Mouse (Mus musculus) forebrain, postnatal 0 days (tissue): ENCODE data around the gene Dcakd. TPM values are rescaled to one million over a fixed set of nuclear protein-coding genes. Genes with fewer than 3 reads are reported as not detected.
"Not testable (repeated sequence)": the region's sequence is repeated elsewhere in the genome, so short reads cannot be mapped to it uniquely, and the experiment has no call there.

Experiments used
- ATAC-seq: fragments of 200-750 bp; cut with Nextera tagmentation; 2 replicates; pipeline ENCODE4 v1.8.0; 2017; ENCODE audit warnings: mild to moderate bottlenecking, moderate library complexity
- DNase-seq: peaks from one replicate; pipeline ENCODE4 v3.0.0-alpha.2; 2015
- H3K27ac ChIP-seq: fragments of 300-500 bp; sonication (generic); 2 replicates; pipeline ENCODE4 v1.5.1; 2014; ENCODE audit warnings: low read depth, mild to moderate bottlenecking, antibody characterized with exemption, low read length, moderate library complexity, mixed read lengths
- H3K27me3 ChIP-seq: fragments of 300-500 bp; sonication (generic); 2 replicates; pipeline ENCODE4 v1.6.1; 2014; ENCODE audit warnings: mild to moderate bottlenecking, low read length, mixed read lengths; ENCODE audit not compliant: insufficient read depth
- H3K36me3 ChIP-seq: fragments of 300-500 bp; sonication (generic); 2 replicates; pipeline ENCODE4 v1.6.1; 2014; ENCODE audit warnings: mild to moderate bottlenecking, moderate library complexity; ENCODE audit not compliant: insufficient read depth
- H3K4me1 ChIP-seq: fragments of 300-500 bp; sonication (generic); 2 replicates; pipeline ENCODE4 v1.6.1; 2014; ENCODE audit warnings: antibody characterized with exemption; ENCODE audit not compliant: insufficient read depth
- H3K4me2 ChIP-seq: fragments of 300-500 bp; sonication (generic); 2 replicates; pipeline ENCODE4 v1.6.1; 2014; ENCODE audit warnings: low read depth, mild to moderate bottlenecking, moderate library complexity
- H3K4me3 ChIP-seq: fragments of 300-500 bp; sonication (generic); 2 replicates; pipeline ENCODE4 v1.5.1; 2014; ENCODE audit warnings: low read depth, low read length, mixed read lengths
- H3K9ac ChIP-seq: fragments of 300-500 bp; sonication (generic); 2 replicates; pipeline ENCODE4 v1.6.1; 2014; ENCODE audit warnings: mild to moderate bottlenecking
- H3K9me3 ChIP-seq: fragments of 300-500 bp; sonication (generic); 2 replicates; pipeline ENCODE4 v1.6.1; 2016; ENCODE audit warnings: low read length
- CTCF ChIP-seq: sonication (generic); IDR thresholded peaks from 2 replicates; pipeline ENCODE4 v1.5.1; 2016; ENCODE audit warnings: antibody characterized with exemption, control low read depth, low read depth
- WGBS: fragments of 180-500 bp; shearing (Covaris S2); extraction: QIAGEN DNeasy Blood & Tissue Kit; methylation state at CpG from one replicate; pipeline ENCODE4 v1.1.7; 2014; 5-methylcytosine and 5-hydroxymethylcytosine counted together
- polyA plus RNA-seq: library from polyadenylated mRNA; unstranded; fragments of >200 nt; fragmentation: Nextera tagmentation; extraction: Ambion mirVana; gene quantifications from 2 replicates; pipeline ENCODE4 v1.2.1, GENCODE M21; 2015
- total RNA-seq: library from RNA; depleted of rRNA; stranded (reverse); fragments of >200 nt; gene quantifications from 2 replicates; pipeline ENCODE4 v1.2.3, GENCODE M21; 2014

The Dcakd gene
- total and polyA plus RNA-seq, 2 experiments from 2014 or later: 148 to 173 TPM

- Histone ChIP-seq H3K4me2 (no peak overlapping the region), H3K4me1 (no peaks in the 10 kb centered on the region), H3K4me3 (no peak overlapping the region), H3K9ac (no peak overlapping the region), H3K36me3 (no peaks in the 10 kb centered on the region), H3K9me3 (no peaks in the 10 kb centered on the region), H3K27me3 (no peaks in the 10 kb centered on the region), H3K27ac (no peak overlapping the region)
- ATAC-seq (no peak), DNase-seq (no peak)
- 63% methylated on average over 10 of the region's 10 CpGs for WGBS
- no peak for TF ChIP-seq CTCF
These were observed 46.8 kb downstream of the Dcakd start for GRCm38 (mm10) chr11:102981151-102981890.

GRCm38 (mm10) chr11:102978052-102978666, 50.0 kb downstream of the Dcakd start:
- Histone ChIP-seq H3K36me3 (no peaks in the 10 kb centered on the region), H3K4me3 (no peak overlapping the region), H3K9me3 (no peaks in the 10 kb centered on the region), H3K4me2 (no peak overlapping the region), H3K4me1 (no peaks in the 10 kb centered on the region), H3K27ac (no peak overlapping the region), H3K9ac (no peak overlapping the region), H3K27me3 (no peaks in the 10 kb centered on the region)
- DNase-seq (no peak), ATAC-seq (no peak)
- no peak for TF ChIP-seq CTCF
- 28% methylated on average over 6 of the region's 6 CpGs for WGBS

GRCm38 (mm10) chr11:102975966-102976365, 52.2 kb downstream of the Dcakd start:
- not testable (repeated sequence) for H3K27me3 ChIP-seq, H3K36me3 ChIP-seq, ATAC-seq, H3K4me3 ChIP-seq, H3K9ac ChIP-seq, DNase-seq, H3K27ac ChIP-seq, H3K4me2 ChIP-seq, H3K9me3 ChIP-seq, H3K4me1 ChIP-seq
- 91% methylated on average over 9 of the region's 9 CpGs for WGBS

- WGBS: 49% methylated on average over 1 of the region's 1 CpGs
- Histone ChIP-seq H3K36me3 (no peaks in the 10 kb centered on the region), H3K9me3 (no peaks in the 10 kb centered on the region), H3K4me1 (no peaks in the 10 kb centered on the region), H3K4me3 (no peak overlapping the region), H3K27ac (no peak overlapping the region), H3K27me3 (no peaks in the 10 kb centered on the region), H3K4me2 (no peak overlapping the region), H3K9ac (no peak overlapping the region)
- DNase-seq: no peak
- no peak for ATAC-seq
- TF ChIP-seq CTCF: no peak
These were observed 55.8 kb downstream of the Dcakd start for GRCm38 (mm10) chr11:102972326-102972725.

- H3K4me1 ChIP-seq: no peaks in the 10 kb centered on the region
- no peak overlapping the region for H3K4me2 ChIP-seq
- no peaks in the 10 kb centered on the region for H3K36me3 ChIP-seq
- H3K4me3 ChIP-seq: no peak overlapping the region
- no peaks in the 10 kb centered on the region for H3K27me3 ChIP-seq
- TF ChIP-seq CTCF: no peak
- H3K9me3 ChIP-seq: no peaks in the 10 kb centered on the region
- 40% methylated on average over 5 of the region's 5 CpGs for WGBS
- H3K27ac ChIP-seq: no peak overlapping the region
- no peak for ATAC-seq
- no peak for DNase-seq
- H3K9ac ChIP-seq: no peak overlapping the region
These were observed 56.5 kb downstream of the Dcakd start for GRCm38 (mm10) chr11:102971604-102972003.

GRCm38 (mm10) chr11:102964547-102965091, 63.5 kb downstream of the Dcakd start:
- DNase-seq: no peak
- 69% methylated on average over 16 of the region's 16 CpGs for WGBS
- no peak for TF ChIP-seq CTCF
- H3K9me3 ChIP-seq: no peaks in the 10 kb centered on the region
- no peak overlapping the region for H3K4me3 ChIP-seq
- no peak overlapping the region for H3K27ac ChIP-seq
- no peaks in the 10 kb centered on the region for H3K36me3 ChIP-seq
- peaks cover 9% of the 10 kb centered on the region for H3K4me1 ChIP-seq
- no peaks in the 10 kb centered on the region for H3K27me3 ChIP-seq
- no peak overlapping the region for H3K9ac ChIP-seq
- ATAC-seq: no peak
- H3K4me2 ChIP-seq: no peak overlapping the region
